Mouse (Mus musculus) forebrain, embryonic 16.5 days (tissue): ENCODE data around the gene Guca2b. TPM values are rescaled to one million over a fixed set of nuclear protein-coding genes. Genes with fewer than 3 reads are reported as not detected.

ENCODE experiments used
- ATAC-seq: fragments of 200-750 bp; cut with Nextera tagmentation; 2 replicates; pipeline ENCODE4 v1.8.0; 2017; ENCODE audit warnings: mild to moderate bottlenecking, moderate library complexity
- H3K27ac ChIP-seq: fragments of 300-500 bp; sonication (generic); 2 replicates; pipeline ENCODE4 v1.5.1; 2014; ENCODE audit warnings: low read length, control low read depth
- H3K27me3 ChIP-seq: fragments of 300-500 bp; sonication (generic); replicated peaks from 2 replicates; pipeline ENCODE4 v1.6.1; 2014; ENCODE audit warnings: low read length; ENCODE audit not compliant: control insufficient read depth, insufficient read depth
- H3K36me3 ChIP-seq: fragments of 300-500 bp; sonication (generic); 2 replicates; pipeline ENCODE4 v1.6.1; 2014; ENCODE audit not compliant: control insufficient read depth, insufficient read depth
- H3K4me1 ChIP-seq: fragments of 300-500 bp; sonication (generic); replicated peaks from 2 replicates; pipeline ENCODE4 v1.6.1; 2014; ENCODE audit warnings: low read length; ENCODE audit not compliant: control insufficient read depth, insufficient read depth
- H3K4me2 ChIP-seq: fragments of 300-500 bp; sonication (generic); 2 replicates; pipeline ENCODE4 v1.6.1; 2014; ENCODE audit warnings: mild to moderate bottlenecking, low read length, control low read depth
- H3K4me3 ChIP-seq: fragments of 300-500 bp; sonication (generic); replicated peaks from 2 replicates; pipeline ENCODE4 v1.5.1; 2014; ENCODE audit warnings: mild to moderate bottlenecking, low read length, control low read depth
- H3K9ac ChIP-seq: fragments of 300-500 bp; sonication (generic); replicated peaks from 2 replicates; pipeline ENCODE4 v1.6.1; 2014; ENCODE audit warnings: low read depth, low read length, control low read depth
- H3K9me3 ChIP-seq: fragments of 300-500 bp; sonication (generic); 2 replicates; pipeline ENCODE4 v1.6.1; 2016; ENCODE audit warnings: low read length; ENCODE audit not compliant: control insufficient read depth
- WGBS: fragments of 180-500 bp; shearing (Covaris S2); extraction: QIAGEN DNeasy Blood & Tissue Kit; methylation state at CpG from one replicate; pipeline ENCODE4 v1.1.7; 2014; 5-methylcytosine and 5-hydroxymethylcytosine counted together
- polyA plus RNA-seq: library from polyadenylated mRNA; unstranded; fragments of >200 nt; fragmentation: Nextera tagmentation; extraction: Ambion mirVana; gene quantifications from 2 replicates; pipeline ENCODE4 v1.2.1, GENCODE M21; 2015

Gene Guca2b
- polyA plus RNA-seq, 1 experiment from 2014 or later, result not detected

DNA sequence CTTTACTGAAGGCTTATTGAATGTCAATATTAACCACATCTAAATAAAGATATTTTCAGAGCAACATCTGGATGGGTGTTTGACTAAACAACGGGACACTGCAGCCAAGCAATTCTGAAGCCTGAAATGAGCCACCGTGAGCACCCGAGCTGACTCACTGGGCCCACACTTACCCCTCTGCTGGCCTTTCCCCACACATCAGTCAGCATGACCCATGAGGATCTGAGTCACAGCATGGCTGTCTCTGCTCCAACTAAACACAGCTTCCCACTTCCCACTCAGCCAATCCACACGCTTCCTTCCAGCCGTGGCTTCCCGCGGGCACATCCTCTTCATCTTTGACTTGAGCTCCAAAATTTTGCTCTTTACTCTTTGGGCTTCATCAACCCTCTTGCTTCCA lies 4.2 kb upstream of the Guca2b start:
- 92% methylated on average over 7 of the region's 7 CpGs for WGBS
- peaks cover 3% of the 10 kb centered on the region; the same call in 1 of the 2 replicates for H3K4me1 ChIP-seq
- no peak for ATAC-seq
- no peaks in the 10 kb centered on the region for H3K36me3 ChIP-seq
- H3K4me2 ChIP-seq, result no peak overlapping the region
- no peaks in the 10 kb centered on the region for H3K9me3 ChIP-seq
- H3K4me3 ChIP-seq, result no peak overlapping the region
- no peaks in the 10 kb centered on the region for H3K27me3 ChIP-seq
- H3K9ac ChIP-seq, result no peak overlapping the region
- no peak overlapping the region for H3K27ac ChIP-seq

- 70% methylated on average over 4 of the region's 4 CpGs for WGBS
- ATAC-seq, result no peak
- H3K4me1 ChIP-seq, result peaks cover 3% of the 10 kb centered on the region; the same call in 1 of the 2 replicates
- no peak overlapping the region for H3K4me3 ChIP-seq
- no peak overlapping the region for H3K4me2 ChIP-seq
- no peaks in the 10 kb centered on the region for H3K9me3 ChIP-seq
- no peak overlapping the region for H3K9ac ChIP-seq
- H3K27ac ChIP-seq, result no peak overlapping the region
- no peaks in the 10 kb centered on the region for H3K27me3 ChIP-seq
- no peaks in the 10 kb centered on the region for H3K36me3 ChIP-seq
Measured at GRCm38 (mm10) chr4:119662151-119662550, 3.4 kb upstream of the Guca2b start.

- Histone ChIP-seq H3K4me3 (no peak overlapping the region), H3K4me1 (no peaks in the 10 kb centered on the region), H3K27ac (no peak overlapping the region), H3K9me3 (no peaks in the 10 kb centered on the region), H3K9ac (no peak overlapping the region), H3K27me3 (no peaks in the 10 kb centered on the region), H3K4me2 (no peak overlapping the region), H3K36me3 (no peaks in the 10 kb centered on the region)
- WGBS, result 80% methylated on average over 8 of the region's 8 CpGs
- ATAC-seq, result no peak
Measured at GRCm38 (mm10) chr4:119660007-119660406, 1.3 kb upstream of the Guca2b start.

- Histone ChIP-seq H3K4me2 (no peak overlapping the region), H3K27ac (no peak overlapping the region), H3K9ac (no peak overlapping the region), H3K27me3 (no peaks in the 10 kb centered on the region), H3K4me3 (no peak overlapping the region), H3K36me3 (no peaks in the 10 kb centered on the region), H3K9me3 (peaks cover 6% of the 10 kb centered on the region; the same call in 1 of the 2 replicates), H3K4me1 (no peaks in the 10 kb centered on the region)
- 73% methylated on average over 2 of the region's 2 CpGs for WGBS
- no peak for ATAC-seq
Measured at GRCm38 (mm10) chr4:119658246-119658645, 508 bp downstream of the Guca2b start.

GRCm38 (mm10) chr4:119657011-119657410 lies 1.7 kb downstream of the Guca2b start:
- H3K4me1 ChIP-seq, result no peaks in the 10 kb centered on the region
- peaks cover 10% of the 10 kb centered on the region for H3K9me3 ChIP-seq
- H3K27me3 ChIP-seq, result no peaks in the 10 kb centered on the region
- no peak overlapping the region for H3K9ac ChIP-seq
- 65% methylated on average over 1 of the region's 1 CpGs for WGBS
- no peak overlapping the region for H3K4me3 ChIP-seq
- no peak for ATAC-seq
- no peaks in the 10 kb centered on the region for H3K36me3 ChIP-seq
- no peak overlapping the region for H3K4me2 ChIP-seq
- H3K27ac ChIP-seq, result no peak overlapping the region

- Histone ChIP-seq H3K4me2 (no peak overlapping the region), H3K4me1 (no peaks in the 10 kb centered on the region), H3K4me3 (no peak overlapping the region), H3K9ac (no peak overlapping the region), H3K36me3 (no peaks in the 10 kb centered on the region), H3K27ac (no peak overlapping the region), H3K27me3 (no peaks in the 10 kb centered on the region), H3K9me3 (no peaks in the 10 kb centered on the region)
- ATAC-seq, result no peak
- WGBS, result 90% methylated on average over 4 of the region's 4 CpGs
Measured at GRCm38 (mm10) chr4:119642666-119643065, 16.1 kb downstream of the Guca2b start.

DNA sequence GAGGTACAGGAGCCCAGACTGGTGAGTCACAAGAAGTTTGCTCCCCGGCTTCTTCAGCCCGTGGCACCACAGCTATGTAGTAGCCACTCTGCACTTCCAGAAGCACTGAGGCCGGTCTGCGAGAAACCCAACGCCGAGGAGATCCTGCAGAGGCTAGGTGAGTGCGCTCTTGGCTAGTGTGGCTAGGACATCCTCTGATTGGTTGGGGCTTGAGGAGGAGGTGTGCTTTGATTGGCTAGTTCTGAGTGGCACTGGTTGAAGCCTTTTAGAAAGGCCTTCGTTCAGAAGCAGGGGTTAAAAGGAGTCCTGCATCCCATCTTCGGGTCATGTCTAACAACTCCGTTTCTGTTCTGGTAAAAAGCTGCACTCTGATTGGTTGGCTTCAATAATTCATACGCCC lies 20.1 kb downstream of the Guca2b start:
- no peak for ATAC-seq
- WGBS, result 66% methylated on average over 11 of the region's 11 CpGs
- no peaks in the 10 kb centered on the region for H3K9me3 ChIP-seq
- no peak overlapping the region for H3K9ac ChIP-seq
- H3K4me3 ChIP-seq, result no peak overlapping the region
- no peak overlapping the region for H3K27ac ChIP-seq
- no peaks in the 10 kb centered on the region for H3K27me3 ChIP-seq
- H3K36me3 ChIP-seq, result no peaks in the 10 kb centered on the region
- peaks cover 7% of the 10 kb centered on the region for H3K4me1 ChIP-seq
- no peak overlapping the region for H3K4me2 ChIP-seq

DNA sequence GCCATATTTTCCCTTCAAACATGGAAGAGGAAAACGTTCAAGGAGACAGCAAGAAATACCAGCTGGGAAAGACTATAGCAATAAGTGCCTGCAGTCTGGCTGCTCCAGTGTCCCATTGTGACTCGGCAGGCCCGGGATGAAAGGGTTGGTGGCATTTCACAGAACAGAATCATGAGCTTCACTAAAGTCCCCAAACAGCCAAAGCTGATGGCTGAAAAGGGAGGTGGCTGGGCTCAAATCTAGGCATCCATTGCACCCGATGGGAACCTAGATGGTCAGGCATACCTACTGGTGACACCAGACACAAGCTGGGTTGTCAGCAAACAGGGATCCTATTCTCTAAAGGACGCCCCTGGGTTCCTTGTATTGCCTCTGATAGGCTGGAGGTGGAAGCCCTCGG lies 20.8 kb downstream of the Guca2b start:
- ATAC-seq, result no peak
- H3K27me3 ChIP-seq, result no peaks in the 10 kb centered on the region
- H3K9me3 ChIP-seq, result no peaks in the 10 kb centered on the region
- no peaks in the 10 kb centered on the region for H3K36me3 ChIP-seq
- peaks cover 14% of the 10 kb centered on the region for H3K4me1 ChIP-seq
- H3K9ac ChIP-seq, result no peak overlapping the region
- H3K27ac ChIP-seq, result no peak overlapping the region
- 74% methylated on average over 6 of the region's 6 CpGs for WGBS
- H3K4me3 ChIP-seq, result no peak overlapping the region
- H3K4me2 ChIP-seq, result no peak overlapping the region

DNA sequence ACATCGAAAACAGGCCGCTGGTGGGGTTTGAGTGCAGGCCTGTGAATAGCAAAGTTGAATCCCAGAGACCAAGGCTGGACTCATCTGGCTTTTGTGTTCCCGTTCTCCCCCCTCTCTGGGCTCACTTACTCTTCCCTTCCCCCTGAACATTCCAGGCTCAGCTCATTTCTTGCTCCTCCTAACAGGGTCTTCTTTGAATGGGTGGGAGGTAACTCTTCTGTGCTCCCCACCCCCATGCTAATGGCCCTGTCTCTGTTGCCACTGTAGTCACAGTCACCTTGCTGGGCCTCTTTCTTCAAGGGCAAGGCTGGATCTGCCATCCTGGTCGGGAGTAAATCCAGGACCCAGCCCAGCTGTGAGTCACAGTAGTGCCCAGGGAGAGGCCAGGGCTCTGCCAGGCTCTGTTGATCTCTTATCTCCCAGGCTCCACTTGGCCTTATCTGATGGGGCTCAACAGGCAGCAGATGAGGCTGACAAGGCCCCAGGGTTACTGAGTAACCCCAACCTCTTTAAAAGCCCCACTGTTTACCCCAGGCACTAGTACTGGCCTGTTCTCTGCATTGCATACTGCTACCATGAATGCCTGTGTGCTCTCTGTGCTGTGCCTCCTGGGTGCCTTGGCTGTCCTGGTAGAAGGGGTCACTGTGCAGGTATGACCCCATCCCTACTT lies 21.4 kb downstream of the Guca2b start, which contains the start of gene Guca2a:
Gene Guca2a (plus strand): TSS at position 529 of the 670 bp plus-strand sequence.
- 74% methylated on average over 4 of the region's 4 CpGs for WGBS
- no peaks in the 10 kb centered on the region for H3K27me3 ChIP-seq
- no peak within 1 kb of the TSS for H3K27ac ChIP-seq
- ATAC-seq, result no peak
- no peaks in the 10 kb centered on the region for H3K36me3 ChIP-seq
- no peak within 1 kb of the TSS for H3K9ac ChIP-seq
- H3K4me1 ChIP-seq, result peaks cover 16% of the 10 kb centered on the region
- no peak within 1 kb of the TSS for H3K4me3 ChIP-seq
- H3K4me2 ChIP-seq, result no peak within 1 kb of the TSS
- H3K9me3 ChIP-seq, result no peaks in the 10 kb centered on the region

DNA sequence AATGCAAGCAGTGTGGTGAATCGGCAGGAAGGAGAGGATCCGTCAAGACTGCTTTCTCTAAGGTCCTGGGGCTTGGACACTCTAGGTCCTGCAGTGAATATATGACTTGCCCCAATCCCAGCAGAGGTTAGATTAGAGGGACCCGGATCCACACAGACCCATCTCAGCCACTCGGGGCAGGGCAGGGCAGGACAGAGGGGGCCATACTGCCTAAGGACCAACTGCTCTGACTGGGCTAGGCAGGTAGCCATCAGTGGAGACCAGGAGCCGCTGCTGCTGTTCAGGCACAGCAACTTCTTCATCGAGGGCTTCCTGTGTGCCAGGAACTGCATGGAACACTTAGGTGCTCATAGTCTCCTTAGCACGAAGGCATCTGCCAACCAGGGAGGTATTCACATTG lies 22.0 kb downstream of the Guca2b start:
- Histone ChIP-seq H3K4me2 (no peak overlapping the region), H3K36me3 (no peaks in the 10 kb centered on the region), H3K4me3 (no peak overlapping the region), H3K27me3 (no peaks in the 10 kb centered on the region), H3K27ac (no peak overlapping the region), H3K9me3 (no peaks in the 10 kb centered on the region), H3K9ac (no peak overlapping the region), H3K4me1 (peaks cover 16% of the 10 kb centered on the region)
- ATAC-seq, result no peak
- WGBS, result 92% methylated on average over 7 of the region's 7 CpGs
